Mouse (Mus musculus) cerebellum, adult (tissue): Measurements from ENCODE around the gene 4930563M21Rik.
"Not testable (repeated sequence)": the region's sequence is repeated elsewhere in the genome, so short reads cannot be mapped to it uniquely, and the experiment has no call there.

Experiments used
- ATAC-seq: cut with Nextera tagmentation; 2 replicates; pipeline ENCODE4 v1.9.2; 2017; ENCODE audit warnings: mild to moderate bottlenecking, moderate library complexity, mixed read lengths; ENCODE audit not compliant: insufficient number of reproducible peaks, low FRiP score, low TSS enrichment

The 4930563M21Rik gene

DNA sequence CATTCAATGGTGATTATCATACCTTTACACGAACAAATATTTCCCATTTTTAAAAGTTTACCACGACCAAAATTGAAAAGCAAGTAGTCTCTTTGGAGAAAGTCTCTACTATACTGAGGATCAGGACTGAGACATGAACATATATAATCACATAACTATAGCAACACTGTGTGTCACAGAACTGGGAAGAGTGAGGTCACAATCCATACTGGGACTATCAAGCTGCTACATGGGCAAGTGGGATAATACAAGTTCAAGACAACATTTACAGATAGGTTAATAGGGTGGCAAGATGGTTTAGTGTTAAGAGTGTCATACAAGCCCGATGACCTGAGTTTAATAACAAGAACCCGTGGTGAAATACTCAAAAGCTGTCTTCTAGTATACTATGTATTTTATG, at the start of gene 4930563M21Rik:
TSS of gene 4930563M21Rik (minus strand) at position 101 of the 400 bp plus-strand sequence.
- no peak for ATAC-seq

DNA sequence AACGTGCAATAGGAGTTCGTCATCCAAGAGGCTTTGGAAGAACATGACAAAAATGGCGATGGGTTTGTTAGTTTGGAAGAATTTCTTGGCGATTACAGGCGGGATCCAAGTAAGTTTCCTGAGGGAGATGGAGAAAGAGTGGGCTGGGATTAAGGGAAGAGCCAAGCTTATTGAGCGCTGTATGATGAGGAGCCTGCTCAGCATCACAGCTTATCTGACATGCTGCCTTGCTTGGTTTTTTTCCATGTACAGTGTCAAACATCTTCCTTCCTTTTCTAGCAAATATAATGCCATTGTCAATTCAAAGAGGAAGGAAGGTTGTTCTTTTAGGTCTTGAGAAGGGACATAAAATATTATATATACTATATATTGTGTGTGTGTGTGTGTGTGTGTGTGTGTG, 45.8 kb upstream of the 4930563M21Rik start:
- ATAC-seq = no peak

DNA sequence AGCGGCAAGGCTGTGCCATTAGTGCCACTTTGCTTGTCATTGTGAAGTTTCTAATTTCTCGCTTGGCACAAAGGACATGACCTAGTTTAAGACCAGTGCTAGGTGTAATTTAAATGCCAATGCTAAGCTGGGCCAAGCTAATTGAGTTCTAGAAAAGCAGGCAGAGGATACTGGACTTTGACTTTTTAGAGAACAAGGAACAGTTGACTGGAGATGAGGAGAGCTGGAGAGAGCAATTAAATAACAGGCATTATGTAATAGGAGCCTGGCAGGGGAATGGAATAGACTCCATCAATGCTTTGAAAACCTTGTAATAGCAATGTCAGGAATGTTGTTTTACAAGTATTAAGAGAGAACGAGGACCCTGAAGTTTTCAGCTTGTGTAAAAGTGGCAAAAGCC, 43.4 kb upstream of the 4930563M21Rik start:
- ATAC-seq = no peak

DNA sequence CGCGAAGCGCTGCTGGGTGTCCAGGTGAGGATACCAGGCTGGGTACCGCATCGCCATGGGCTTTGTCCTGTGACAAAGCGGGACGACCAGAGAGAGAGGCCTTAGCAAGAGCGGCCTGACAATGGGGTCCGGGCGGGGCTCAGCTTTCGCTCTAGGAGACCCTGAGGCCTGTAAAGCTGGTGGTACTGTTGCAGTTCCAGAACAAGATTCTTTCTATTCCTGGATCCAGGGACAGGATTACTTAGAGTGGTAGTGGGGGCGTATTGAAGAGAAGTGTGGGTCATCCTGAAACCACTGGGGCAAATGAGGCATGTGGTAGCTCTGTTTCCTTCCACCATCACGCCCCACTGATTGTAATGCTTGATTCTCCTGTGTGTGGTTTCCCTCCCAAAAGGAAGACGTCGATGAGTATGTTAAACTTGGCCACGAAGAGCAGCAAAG, 31.9 kb upstream of the 4930563M21Rik start:
- ATAC-seq = no peak

DNA sequence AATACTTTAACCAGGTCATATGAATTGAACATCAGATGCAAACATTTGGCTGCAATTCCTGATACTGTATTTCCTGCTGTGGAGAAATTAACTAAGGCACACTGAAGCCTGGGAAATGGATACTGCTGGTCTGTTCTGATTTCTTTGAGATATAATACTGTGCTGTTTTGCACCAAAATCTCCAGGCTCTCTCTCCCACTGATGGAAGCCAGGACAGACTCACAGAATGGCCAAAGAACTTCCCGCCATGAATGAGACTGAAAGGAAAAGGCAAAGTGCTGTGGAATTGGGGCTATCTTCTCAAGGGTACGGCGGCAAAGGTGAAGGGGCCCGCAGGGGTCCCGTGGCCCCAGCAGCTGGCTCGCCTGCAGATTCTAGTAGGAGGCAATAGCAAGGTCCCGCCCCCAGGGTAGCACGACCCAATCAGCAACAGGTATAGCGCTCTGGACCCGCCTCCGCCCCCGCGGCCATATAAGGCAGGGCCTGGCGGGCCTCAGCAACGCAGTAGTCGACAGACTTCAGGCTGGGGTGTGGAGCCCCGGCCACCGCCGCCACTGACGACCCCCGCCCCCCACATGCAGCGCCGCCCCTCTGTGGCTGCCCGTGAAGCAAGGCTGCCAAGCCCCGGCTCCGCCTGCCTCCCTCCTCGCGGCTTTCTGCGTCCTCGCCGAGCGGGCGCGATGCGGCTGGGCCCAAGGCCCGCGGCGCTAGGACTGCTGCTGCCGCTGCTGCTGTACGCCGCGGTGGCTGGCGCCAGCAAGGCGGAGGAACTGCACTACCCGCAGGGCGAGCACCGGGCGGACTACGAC, 31.2 kb upstream of the 4930563M21Rik start, which contains the start of gene Rcn2:
TSS of gene Rcn2 (plus strand) at position 474 of the 809 bp plus-strand sequence.
- ATAC-seq = peak; percentile 98

DNA sequence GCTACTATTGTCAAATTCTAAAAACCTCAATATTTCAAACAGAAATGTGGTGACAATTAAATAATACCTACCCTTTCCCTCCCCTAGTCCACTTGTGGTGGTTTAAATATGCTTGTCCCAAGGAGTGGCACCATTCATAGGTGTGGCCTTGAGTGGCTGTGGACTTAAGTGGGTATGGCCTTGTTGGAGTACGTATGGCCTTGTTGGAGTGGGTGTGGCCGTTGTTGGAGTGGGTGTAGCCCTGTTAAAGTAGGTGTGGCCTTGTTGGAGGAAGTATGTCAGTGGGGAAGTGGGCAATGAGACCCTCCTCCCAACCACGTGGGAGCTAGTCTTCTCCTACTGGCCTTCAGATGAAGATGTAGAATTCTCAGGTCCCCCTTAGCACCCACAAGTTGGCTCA, 21.9 kb upstream of the 4930563M21Rik start:
- no peak for ATAC-seq

DNA sequence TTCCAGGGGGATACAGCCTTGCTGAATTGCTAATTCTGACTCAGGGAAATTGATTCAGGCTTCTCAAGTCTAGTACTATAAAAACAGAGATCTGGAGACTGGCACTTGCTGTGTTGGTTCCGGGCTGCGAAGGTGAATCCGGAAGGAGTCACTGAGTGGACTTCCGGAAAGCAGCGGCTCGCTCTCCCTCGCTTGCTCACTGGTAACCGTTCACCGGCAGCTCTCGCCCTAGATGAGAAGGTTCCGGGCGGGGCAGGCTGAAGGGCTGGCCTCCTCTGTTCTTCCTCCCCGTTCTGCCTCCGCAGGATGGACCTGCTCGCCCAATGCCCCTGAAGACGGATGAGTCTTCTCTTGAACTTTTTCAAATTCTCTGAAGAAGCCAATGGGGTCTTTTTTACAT, 16.9 kb upstream of the 4930563M21Rik start:
- ATAC-seq = no peak

DNA sequence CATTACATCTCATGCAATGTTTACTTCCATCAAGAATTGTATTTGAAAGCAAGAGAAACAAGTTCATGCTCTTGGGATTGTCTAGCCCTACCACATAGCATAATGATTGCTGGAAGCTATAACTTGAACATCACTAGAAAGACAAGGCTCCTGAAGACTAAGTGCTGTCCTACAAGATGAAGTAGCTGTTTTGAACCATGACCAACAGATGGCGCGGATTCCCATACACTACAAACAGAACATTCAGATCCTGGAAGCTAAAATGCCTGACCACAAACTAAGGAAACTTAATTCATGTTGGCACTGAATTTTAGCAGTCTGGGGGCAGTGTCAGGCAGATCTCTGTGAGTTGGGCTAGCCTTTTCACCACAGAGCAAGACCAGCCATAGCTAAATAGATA, 14.4 kb upstream of the 4930563M21Rik start:
- no peak for ATAC-seq

DNA sequence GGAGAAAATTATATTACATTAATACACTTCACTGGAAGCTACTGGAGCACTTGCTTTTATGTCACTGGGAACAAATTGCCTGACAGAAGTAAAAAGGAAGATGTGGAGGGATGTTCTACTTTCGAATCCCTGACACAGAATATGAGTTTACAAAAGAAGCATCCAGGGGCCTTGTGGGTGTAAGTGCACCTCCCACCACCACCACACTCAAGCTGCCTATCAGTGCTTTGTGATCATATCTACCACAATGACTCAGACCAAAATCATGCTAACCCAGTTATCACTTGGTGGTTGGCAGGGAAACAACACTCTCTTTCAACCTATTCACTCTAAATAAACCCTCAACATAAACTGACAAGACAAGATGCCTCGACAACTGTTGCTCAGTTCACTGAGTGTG, 5.7 kb downstream of the 4930563M21Rik start:
- ATAC-seq = not testable (repeated sequence)

DNA sequence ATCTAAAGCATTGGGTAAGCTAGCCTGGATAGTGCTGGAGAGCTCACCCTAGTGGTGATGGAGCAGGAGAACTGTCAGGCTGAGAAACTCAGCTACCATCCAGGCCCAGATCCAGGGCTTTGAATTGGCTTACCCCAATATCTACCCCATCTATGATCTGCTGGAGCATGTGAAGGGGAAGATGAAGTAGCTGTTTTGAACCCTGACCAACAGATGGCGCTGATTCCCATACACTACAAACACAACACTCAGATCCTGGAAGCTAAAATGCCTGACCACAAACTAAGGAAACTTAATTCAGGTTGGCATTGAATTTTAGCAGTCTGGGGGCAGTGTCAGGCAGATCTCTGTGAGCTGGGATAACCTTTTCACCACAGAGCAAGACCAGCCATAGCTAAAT, 63.5 kb downstream of the 4930563M21Rik start:
- ATAC-seq = no peak

DNA sequence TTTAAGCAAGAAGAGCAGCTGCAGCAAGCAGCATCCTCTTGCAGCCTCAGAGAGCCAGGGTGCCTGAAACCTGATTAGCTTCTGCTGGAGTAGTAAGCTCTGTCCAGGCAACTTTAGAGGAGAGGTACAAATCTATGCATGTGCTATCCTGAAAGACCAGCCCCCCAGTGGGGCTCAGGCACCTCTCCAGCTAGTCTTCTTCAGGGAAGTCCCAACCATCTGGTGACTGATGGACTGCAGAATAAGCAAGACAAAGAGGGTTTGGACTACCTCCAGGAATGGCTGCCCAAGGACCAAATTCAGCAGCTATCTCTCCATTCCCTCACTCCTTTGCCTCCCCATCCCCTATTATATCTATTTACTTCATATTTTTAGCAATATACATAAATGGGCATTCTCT, 69.0 kb downstream of the 4930563M21Rik start:
- ATAC-seq = no peak

DNA sequence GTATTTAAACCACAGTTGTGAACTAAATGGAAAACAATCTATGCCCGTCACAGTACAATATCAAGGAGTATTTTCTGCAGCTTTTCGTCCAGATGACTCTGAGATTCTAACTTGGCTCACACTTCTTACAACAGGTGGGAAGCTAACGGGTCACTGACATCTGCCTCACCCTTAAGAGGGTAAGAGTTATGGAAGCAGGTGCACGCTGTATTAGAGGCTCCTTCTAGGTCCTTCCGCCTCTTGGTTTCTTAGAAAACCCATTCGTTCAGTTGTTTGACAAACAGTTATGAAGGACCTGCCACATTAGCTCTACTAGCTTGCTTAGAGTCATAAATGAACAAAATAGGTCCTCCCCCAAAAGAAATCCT, 71.7 kb downstream of the 4930563M21Rik start:
- no peak for ATAC-seq

DNA sequence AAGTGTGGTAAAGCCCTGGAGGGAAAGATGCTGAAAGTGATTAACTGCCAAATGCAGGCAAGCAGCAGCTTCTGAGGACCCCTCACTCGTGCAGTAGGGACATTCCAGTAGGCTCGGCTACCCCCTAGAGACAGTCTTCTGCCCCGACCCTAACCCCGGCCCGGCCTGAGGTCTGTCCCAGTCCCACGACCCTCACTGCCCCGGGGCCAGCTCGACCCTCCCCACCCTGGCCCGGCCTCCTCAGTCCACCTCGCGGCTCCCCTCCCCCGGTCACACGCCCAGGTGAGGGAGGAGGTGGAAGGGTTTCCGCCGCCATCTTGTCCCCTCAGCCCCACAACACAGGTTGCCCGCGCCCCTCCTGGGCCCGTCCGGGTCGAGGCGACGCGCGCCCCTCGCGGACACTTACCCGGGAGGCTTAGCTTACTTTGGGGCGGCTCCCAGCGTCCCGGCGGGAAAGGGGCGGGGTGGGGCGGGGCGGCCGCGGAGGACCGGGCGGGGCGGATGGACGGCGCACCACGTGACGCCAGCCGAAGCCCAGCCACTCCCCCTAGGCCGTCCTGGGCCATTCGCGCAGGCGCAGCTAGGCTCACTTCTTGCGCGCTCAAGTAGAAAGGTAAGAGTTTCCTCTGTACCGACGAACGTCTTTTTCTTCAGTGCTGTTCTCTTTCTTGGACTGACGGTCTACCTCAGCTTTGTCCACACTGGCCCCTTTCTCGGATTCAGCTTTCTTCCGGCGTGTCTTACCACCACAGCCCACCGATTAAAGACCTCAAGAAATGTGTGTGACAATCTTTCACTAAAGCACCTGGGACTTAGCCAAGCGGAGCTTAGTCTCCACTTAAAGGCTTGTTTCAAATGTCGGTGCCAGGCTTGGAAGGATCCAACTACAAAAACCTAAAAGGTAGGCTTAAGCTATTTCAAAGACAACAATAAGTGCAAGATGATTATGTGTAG, 72.4 kb downstream of the 4930563M21Rik start, which contains the start of gene Scaper:
TSS of gene Scaper (minus strand) at position 456 of the 954 bp plus-strand sequence.
- ATAC-seq = peak; percentile 88

DNA sequence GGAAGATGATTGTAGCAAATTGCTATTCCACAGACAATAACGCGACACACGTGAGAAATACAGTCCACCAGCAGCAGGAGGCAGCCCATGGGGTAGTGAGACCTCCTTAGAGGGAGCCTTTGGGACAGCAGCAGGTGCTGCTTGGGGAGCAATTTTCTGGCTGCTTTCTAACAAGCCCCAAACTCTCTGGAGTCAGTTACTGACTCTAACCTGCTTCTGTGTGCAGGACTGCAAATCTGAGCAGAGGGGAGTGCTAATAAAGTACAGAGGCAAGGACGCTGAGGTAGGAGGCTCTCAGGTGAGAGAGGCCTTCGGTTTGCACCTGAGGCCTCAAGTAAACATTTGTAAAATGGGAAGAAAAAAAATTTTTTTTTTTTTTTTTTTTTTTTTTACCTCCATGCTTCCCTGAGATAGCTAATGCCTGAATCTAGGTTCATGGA, 73.1 kb downstream of the 4930563M21Rik start:
- ATAC-seq = no peak

DNA sequence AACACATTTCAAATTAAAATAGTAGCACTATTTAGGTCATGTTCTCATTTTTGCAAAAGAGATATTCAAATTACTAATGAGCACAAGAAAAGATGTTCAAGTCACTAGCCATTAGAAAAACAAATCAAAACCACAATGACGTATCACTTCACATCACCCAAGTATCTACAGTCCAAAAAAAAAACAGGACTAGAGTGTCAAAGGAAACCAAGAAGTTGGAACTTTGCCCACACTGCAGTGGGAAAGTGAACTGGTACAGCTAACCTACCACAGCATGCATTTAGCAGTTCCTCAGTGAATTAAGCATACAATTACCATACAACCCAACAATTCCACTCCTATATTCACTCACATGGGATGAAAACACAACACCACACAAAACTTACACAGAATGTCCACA, 77.9 kb downstream of the 4930563M21Rik start:
- ATAC-seq = no peak

DNA sequence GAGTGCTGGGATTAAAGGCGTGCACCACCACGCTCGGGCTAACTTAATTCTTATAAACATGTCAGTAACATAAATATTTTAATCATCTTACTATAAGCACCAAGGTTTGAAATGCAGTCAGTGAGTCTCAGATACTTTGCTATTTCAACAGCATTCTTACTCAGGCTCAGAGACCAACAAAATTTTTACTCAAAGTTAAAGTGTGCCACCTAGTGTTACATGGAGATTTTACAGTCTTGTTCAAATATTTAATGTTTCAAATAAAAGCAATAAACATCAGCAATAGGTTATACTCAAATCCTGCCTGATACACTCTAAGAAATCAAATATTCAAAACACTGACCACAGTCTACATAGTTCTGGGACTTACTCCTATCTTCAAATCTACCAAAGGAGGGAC, 91.8 kb downstream of the 4930563M21Rik start:
- ATAC-seq = no peak

DNA sequence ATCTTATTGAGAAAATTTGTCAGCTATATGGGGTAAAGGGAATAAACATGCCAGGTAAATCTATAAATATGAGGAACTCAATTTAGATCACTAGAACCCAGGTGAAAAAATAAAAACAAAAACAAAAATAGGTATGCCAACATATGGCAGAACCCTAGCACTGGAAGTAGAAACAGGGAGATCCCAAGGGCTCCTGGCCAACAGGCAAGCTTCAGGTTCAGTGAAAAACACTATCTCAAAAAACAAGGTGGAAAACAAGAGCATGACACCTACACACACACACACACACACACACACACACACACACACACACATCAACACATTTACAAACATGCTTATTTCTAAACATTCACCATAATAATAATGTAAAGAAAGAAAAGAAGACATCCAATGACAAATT, 93.6 kb downstream of the 4930563M21Rik start:
- ATAC-seq = no peak
